Mouse (Mus musculus): ENCODE results near the gene Nicn1. TPM values are rescaled to one million over a fixed set of nuclear protein-coding genes. Genes with fewer than 3 reads are reported as not detected.
A peak's percentile ranks its signal among the peaks of the same experiment; 100 is the strongest.

Gene Nicn1
- polyA plus RNA-seq, 1 experiment, result 0.14 TPM

GRCm38 (mm10) chr9:108306571-108306980, 16.3 kb downstream of the Nicn1 start:
- no peak for TF ChIP-seq GATA1 (IDR thresholded peaks at IDR 0.05; ENCODE audit: low read length)

GRCm38 (mm10) chr9:108307021-108307807, 17.0 kb downstream of the Nicn1 start:
- TF ChIP-seq GATA1 (IDR thresholded peaks at IDR 0.05; ENCODE audit: low read length), result no peak

- TF ChIP-seq GATA1 (IDR thresholded peaks at IDR 0.05; ENCODE audit: low read length), result no peak
Measured at GRCm38 (mm10) chr9:108308141-108308540, 17.9 kb downstream of the Nicn1 start.

GRCm38 (mm10) chr9:108317572-108317971, 27.3 kb downstream of the Nicn1 start:
- no peak for TF ChIP-seq GATA1 (IDR thresholded peaks at IDR 0.05; ENCODE audit: low read length)

- TF ChIP-seq GATA1 (IDR thresholded peaks at IDR 0.05; ENCODE audit: low read length), result no peak
Measured at GRCm38 (mm10) chr9:108318462-108318861, 28.2 kb downstream of the Nicn1 start.

GRCm38 (mm10) chr9:108324784-108325183, 34.6 kb downstream of the Nicn1 start:
- no peak for TF ChIP-seq GATA1 (IDR thresholded peaks at IDR 0.05; ENCODE audit: low read length)

- no peak for TF ChIP-seq GATA1 (IDR thresholded peaks at IDR 0.05; ENCODE audit: low read length)
Measured at GRCm38 (mm10) chr9:108325811-108326210, 35.6 kb downstream of the Nicn1 start.

GRCm38 (mm10) chr9:108337848-108338550, 47.8 kb downstream of the Nicn1 start:
- no peak for TF ChIP-seq GATA1 (IDR thresholded peaks at IDR 0.05; ENCODE audit: low read length)

GRCm38 (mm10) chr9:108338551-108338885, 48.3 kb downstream of the Nicn1 start:
- no peak for TF ChIP-seq GATA1 (IDR thresholded peaks at IDR 0.05; ENCODE audit: low read length)

GRCm38 (mm10) chr9:108338886-108339781, 48.9 kb downstream of the Nicn1 start, which contains the start of gene Gpx1:
Gpx1 (plus strand) TSS chr9:108338903.
- TF ChIP-seq GATA1 (IDR thresholded peaks at IDR 0.05; ENCODE audit: low read length), result no peak

GRCm38 (mm10) chr9:108339886-108340257, 49.6 kb downstream of the Nicn1 start:
- no peak for TF ChIP-seq GATA1 (IDR thresholded peaks at IDR 0.05; ENCODE audit: low read length)

- TF ChIP-seq GATA1 (IDR thresholded peaks at IDR 0.05; ENCODE audit: low read length), result peak; percentile 42
Measured at GRCm38 (mm10) chr9:108340258-108341138, 50.3 kb downstream of the Nicn1 start.

GRCm38 (mm10) chr9:108341139-108341475, 50.9 kb downstream of the Nicn1 start:
- TF ChIP-seq GATA1 (IDR thresholded peaks at IDR 0.05; ENCODE audit: low read length), result no peak

- no peak for TF ChIP-seq GATA1 (IDR thresholded peaks at IDR 0.05; ENCODE audit: low read length)
Measured at GRCm38 (mm10) chr9:108341801-108342200, 51.6 kb downstream of the Nicn1 start.

- TF ChIP-seq GATA1 (IDR thresholded peaks at IDR 0.05; ENCODE audit: low read length), result no peak
Measured at GRCm38 (mm10) chr9:108342301-108342831, 52.1 kb downstream of the Nicn1 start.
